Mouse (Mus musculus) adrenal gland, postnatal 14 days (tissue): Measurements from ENCODE around the gene Fibin. TPM values are rescaled to one million over a fixed set of nuclear protein-coding genes. Genes with fewer than 3 reads are reported as not detected.

Experiments
- DNase-seq: peaks from one replicate; pipeline ENCODE4 v3.0.0; 2021; ENCODE audit warnings: mixed read lengths
- total RNA-seq: library from RNA; stranded (reverse); gene quantifications from 2 replicates; pipeline ENCODE4 v1.2.3, GENCODE M21; 2021

The Fibin gene
- total RNA-seq, 1 experiment from 2014 or later, result 6.3 TPM

DNA sequence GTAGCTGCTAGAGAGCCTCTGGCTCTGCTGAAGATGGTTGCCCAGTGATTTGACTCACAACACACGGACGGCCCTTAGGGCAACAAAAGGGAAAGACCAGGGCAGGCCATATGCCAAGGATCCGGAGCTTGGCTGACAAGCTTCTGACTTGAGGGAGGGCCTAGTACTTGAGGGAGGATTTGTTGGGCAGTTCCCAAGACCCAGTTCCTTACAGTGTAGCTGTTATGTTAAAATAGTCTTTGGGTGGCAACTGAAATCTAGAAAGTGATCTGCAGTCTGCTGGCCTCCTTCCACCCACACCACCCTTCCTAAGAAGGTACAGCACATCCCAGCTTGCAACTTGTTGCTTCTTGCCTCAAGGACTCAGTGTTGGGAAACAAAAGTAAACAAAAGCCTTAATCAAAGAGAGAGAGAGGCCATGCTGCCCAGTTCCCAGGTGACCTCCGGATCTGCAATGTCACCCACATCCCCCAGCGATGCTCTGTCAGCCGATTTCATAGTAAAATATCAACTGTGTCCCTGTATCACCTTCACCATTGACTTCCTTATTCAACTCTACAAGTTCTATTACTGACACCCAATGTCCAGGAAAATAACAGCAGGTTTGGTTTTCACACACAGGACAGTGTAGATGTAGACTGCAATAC is 48.4 kb downstream of the Fibin start, which contains the start of gene Bbox1:
TSS of gene Bbox1 (minus strand) at position 52 of the 647 bp plus-strand sequence.
- DNase-seq, result peak; percentile 31

DNA sequence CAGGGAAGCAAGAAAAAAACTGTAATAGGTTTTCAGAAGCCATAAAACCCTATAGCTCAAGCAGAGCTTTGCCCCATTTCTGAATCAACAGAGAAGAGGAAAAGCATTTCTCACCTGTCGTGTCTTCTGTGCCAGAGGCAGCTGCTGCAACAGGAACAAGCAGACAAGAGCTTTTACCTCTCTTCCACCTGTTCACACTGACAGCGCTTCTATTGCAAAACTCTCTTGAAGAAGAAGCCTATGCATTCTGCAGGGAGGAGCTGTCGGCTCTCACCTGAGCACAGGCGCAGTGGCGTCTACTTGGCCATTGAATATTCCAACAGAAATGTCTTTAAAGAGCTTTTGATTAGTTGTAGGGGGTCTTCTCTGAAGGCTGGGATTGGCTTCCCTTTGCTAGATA is 48.9 kb downstream of the Fibin start:
- DNase-seq, result no peak

- DNase-seq, result no peak
Observed at GRCm38 (mm10) chr2:110313305-110313824, 49.6 kb downstream of the Fibin start.

Other genes starting within 250 kb of the Fibin start
- 0.30 and 8.9 TPM in 2 replicates for gene Bbox1, start 48.6 kb downstream of the Fibin start, total RNA-seq
- not detected in 2 replicates for gene Slc5a12, start 234.1 kb upstream of the Fibin start, total RNA-seq